Mouse (Mus musculus) cerebellum, adult 11 months (tissue): ENCODE measurements around the gene Olfr1336.
"Not testable (repeated sequence)": the region's sequence is repeated elsewhere in the genome, so short reads cannot be mapped to it uniquely, and the experiment has no call there.

Experiments used
- DNase-seq: peaks from one replicate; pipeline ENCODE4 v3.0.0; 2022

Gene Olfr1336

GRCm38 (mm10) chr7:6455868-6456267 lies at the start of gene Olfr1336:
Gene Olfr1336, plus strand, starts transcription at chr7:6456168.
- no peak for DNase-seq

- no peak for DNase-seq
Observed at GRCm38 (mm10) chr7:6410043-6410442, 45.9 kb upstream of the Olfr1336 start, which contains the start of gene Gm20715. Gene Gm20715, plus strand, starts transcription at chr7:6410277.

- DNase-seq, result no peak
Observed at GRCm38 (mm10) chr7:6414626-6415441, 41.1 kb upstream of the Olfr1336 start.

DNA sequence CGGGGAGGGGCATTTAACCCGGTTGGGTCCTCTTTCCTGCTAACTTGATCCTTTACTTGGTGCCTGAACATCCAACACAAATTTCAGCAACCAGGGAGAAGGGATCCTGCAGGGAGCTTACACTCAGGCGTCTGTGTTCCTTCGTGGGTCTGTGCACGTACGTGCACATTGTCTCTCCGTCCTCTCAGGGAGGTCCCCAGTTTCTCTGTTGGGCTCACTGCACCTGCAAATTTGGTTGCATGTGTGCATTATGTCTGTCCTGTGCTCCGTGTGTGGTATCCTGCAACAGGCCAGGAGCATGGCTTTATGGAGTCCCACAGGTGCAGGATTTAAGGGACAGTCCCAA lies 40.6 kb upstream of the Olfr1336 start:
- DNase-seq, result no peak

DNA sequence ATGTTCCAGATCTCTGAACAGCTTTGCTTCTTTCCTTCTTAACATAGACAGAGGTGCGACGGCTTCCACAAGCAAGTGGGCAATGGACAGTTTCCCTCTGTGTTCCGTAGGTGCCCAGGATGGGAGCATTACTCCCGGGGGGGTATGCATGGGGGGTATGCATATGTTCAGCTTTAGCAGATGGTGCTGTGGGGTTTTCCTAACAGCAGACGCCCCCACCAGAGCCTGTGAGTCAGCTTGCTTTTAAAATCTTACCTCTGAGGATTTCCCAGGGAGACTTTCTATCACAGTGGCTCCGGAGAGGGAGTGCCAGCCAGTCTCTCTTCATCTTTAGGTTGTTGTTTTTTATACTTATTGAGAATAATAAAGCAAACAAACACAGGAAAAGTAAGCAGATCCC lies 36.1 kb upstream of the Olfr1336 start:
- no peak for DNase-seq

DNA sequence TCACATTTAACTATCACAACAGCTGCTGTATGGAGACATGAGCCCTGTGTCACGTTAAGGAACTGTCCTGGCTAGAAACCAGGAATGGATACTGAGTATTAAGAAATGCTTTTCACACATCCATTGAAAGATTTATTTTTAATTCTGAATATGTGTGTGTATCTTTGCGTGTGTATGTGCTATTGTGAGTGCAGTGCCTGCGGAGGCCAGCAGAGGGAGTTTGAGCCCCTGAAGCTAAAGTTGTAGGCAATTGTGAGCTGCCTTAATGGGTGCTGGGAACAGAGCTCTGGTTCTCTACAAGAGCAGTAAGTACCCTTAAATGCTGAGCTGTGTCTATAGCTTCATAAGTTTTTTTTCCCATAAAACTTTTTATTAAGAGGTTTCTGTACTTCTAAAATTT lies 26.6 kb upstream of the Olfr1336 start:
- no peak for DNase-seq

DNA sequence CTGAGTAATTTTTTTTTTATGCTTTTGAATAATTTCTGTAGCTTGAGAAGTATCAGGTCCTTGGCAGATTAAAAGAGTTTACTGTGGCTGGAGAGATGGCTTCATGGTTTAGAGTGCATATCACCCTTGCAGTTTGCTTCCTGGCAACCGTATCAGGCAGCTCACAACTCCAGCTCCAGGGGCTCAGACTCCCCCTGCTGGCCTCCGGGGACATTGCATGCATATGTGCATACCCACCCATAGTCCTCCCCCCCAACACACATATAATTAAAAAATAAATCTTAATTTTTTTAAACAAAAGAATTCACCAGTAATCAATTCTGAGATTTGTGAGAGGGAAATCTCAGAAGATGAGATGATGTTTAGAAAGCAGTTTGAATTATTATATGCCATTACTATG lies 25.6 kb upstream of the Olfr1336 start:
- no peak for DNase-seq

GRCm38 (mm10) chr7:6438388-6438787 lies 17.6 kb upstream of the Olfr1336 start, which contains the start of gene Olfr1344:
Gene Olfr1344, plus strand, starts transcription at chr7:6438688.
- DNase-seq, result no peak

DNA sequence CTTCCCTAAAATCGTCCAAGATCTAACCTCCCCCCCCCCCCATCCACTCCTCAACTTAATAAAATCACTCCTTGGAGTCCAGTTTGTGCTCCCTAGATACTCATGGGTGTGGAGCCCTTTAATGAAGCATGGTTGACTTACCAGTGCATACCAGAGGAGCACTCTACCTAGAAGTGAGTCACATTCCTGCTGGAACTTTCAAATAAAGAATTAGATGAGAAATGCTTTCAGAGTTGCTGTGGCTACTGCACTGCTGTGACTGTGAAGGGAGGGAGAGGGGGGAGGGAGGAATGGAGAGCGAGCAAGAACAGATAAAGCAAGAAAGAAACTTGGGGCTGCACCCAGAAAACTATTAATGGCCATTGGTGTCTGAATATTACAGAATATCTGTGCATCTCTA lies 14.8 kb upstream of the Olfr1336 start:
- DNase-seq, result no peak

DNA sequence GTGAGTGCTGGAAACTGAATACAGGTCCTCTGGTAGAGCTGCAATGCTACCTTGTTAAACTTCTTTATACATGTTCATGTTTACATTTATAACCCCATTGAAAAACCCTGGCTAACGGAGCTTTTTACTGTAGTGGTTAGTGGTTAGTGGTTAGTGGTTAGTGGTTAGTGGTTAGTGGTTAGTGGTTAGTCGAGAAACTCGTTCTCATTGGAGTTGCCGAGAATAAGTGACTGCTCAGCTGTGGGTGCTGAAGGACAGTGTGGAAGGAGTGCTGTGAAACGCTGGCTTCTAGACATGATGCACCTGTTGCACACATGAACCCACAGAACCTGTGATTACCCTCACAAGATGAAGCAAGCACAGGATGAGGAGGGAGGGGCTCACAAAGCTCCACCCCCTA lies 8.2 kb upstream of the Olfr1336 start:
- DNase-seq, result no peak

DNA sequence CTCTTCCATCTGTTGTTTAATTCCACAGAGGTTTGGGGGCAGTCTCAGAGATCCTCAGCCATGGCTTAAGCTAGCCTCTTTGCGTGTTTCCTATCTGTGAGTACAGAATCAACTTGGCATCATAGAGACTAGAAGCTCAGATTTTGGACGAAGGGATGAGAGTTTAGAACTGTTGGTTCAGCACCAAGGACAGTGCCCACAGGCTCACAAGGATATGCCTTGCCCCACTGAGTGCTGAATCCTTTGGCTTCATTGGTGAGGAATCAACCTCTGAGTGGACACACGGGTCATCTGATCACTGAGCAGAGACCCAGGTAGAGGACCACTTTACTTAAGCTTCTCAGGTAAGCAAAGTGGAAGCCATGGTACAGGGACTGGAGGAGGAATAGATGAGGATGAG lies 431 bp downstream of the Olfr1336 start:
- no peak for DNase-seq

DNA sequence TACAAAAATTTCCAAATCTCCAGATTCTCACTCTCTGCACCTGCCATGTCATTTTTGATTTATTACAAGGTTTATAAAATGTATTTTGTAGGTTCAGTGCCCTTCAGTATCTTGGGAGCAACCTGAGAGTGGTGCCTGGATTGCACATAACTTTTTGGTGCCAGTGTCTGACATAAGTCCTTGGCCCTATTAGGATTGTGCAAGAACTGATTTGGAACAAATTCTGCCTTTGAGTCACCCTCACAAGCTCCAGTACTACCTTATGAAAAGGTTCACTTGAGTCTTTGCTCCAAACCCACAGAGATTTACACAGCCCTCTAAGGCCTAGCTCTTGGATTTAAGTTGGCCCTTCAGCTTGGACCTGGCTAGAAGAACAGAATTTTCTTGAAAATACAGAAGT lies 11.0 kb downstream of the Olfr1336 start, which contains the start of gene Olfr1346:
Gene Olfr1346 (plus strand): TSS at position 151 of the 400 bp plus-strand sequence.
- DNase-seq, result no peak

GRCm38 (mm10) chr7:6477633-6478032 lies 21.7 kb downstream of the Olfr1336 start:
- DNase-seq, result not testable (repeated sequence)

DNA sequence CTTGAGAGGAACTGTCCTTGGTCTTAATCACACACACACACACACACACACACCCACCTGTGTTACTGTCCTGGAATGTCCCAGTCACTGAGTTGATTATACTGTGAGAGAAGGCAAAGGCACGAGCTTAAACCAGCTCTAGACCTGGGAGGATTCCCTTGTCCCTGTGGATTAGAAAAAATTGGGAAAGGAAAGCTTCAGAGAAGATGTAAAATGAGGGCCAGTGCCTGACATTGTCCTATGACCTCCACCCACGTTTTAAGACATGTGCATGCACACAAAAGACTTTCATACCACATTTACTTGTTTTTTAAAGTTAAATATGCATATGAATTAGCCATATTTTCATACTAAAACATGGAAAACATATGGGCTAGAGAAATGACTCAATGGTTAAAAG lies 30.9 kb downstream of the Olfr1336 start, which contains the start of gene Olfr5:
Gene Olfr5 (minus strand): TSS at position 101 of the 400 bp plus-strand sequence.
- no peak for DNase-seq

DNA sequence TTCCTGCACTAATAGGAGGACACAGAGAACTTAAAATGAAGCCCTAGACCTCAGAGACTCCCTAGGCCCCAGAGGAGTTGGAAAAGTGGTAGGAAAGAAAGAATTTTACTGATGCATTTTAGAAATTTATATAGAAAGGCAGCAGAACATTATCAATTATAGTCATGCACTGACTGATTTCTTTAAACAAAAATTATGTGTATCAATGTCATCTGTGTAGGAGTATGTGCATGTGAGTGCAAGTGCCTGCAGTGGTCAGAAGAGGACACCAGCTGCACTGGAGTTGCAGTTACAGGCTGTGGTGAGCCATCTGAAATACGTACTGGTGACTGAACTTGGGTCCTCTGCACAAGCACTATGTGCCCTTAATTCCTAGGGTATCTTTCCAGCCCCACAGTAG lies 43.7 kb downstream of the Olfr1336 start, which contains the start of gene Olfr1347:
Gene Olfr1347 (minus strand): TSS at position 101 of the 400 bp plus-strand sequence.
- DNase-seq, result no peak

DNA sequence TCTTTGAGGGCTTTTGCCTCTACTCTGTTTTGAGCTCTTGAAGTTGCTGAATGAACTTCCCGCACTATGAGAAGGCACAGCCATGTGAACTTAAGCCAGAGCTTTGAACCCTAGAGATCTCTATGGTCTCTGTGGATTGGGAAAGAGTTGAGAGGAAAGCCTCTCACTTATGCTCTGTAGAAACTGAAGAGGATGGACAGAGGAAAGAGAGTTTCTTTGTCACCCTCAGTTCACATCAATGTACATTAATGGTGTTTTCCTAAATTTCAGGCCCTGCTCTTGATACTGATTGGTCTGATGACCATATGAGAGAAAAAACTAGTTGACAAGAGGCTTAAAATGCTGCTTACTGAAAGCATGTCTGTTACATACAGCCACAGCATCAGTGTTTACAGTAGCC lies 52.7 kb downstream of the Olfr1336 start, which contains the start of gene Olfr1348:
Gene Olfr1348 (minus strand): TSS at position 101 of the 400 bp plus-strand sequence.
- DNase-seq, result no peak
